Mouse (Mus musculus) thymus, postnatal 14 days (tissue): ENCODE results near the gene Nrp2.
A peak's percentile ranks its signal among the peaks of the same experiment; 100 is the strongest.

Source experiments
- DNase-seq: peaks from one replicate; pipeline ENCODE4 v3.0.0; 2021

Nrp2 gene

DNA sequence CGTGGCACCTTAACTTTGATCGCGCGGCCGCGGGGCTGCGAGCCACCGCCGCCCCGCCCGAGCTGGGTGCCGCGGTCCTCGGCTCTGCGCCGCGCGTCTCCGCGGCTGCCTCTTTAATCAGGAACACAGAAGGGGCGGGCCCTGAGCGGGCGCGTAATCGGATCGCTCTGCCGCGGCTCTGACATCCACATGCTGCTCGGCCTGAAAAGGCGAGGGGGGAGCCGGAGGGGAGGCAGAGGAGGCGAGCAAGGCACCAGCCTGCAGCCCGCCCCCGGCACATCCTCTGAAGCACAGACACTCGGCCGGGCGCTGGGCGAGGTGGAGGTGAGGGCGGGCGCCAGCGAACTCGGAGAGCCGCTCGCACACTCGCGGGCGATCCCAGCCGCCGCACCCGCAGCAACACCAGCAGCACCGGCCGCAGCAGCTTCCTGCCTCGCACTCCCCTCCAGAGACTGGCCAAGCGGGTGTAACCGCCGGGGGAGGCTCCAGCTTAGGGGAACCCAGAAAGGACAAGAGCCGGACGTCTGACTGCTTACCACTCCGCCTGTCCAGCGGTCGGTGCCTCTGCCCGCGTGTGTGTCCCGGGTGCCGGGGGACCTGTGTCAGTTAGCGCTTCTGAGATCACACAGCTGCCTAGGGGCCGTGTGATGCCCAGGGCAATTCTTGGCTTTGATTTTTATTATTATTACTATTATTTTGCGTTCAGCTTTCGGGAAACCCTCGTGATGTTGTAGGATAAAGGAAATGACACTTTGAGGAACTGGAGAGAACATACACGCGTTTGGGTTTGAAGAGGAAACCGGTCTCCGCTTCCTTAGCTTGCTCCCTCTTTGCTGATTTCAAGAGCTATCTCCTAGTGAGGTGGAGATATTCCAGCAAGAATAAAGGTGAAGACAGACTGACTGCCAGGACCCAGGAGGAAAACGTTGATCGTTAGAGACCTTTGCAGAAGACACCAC, at the start of gene Nrp2:
Gene Nrp2, plus strand, starts transcription at position 128 of the 959 bp plus-strand sequence.
- peak; percentile 59 for DNase-seq

DNA sequence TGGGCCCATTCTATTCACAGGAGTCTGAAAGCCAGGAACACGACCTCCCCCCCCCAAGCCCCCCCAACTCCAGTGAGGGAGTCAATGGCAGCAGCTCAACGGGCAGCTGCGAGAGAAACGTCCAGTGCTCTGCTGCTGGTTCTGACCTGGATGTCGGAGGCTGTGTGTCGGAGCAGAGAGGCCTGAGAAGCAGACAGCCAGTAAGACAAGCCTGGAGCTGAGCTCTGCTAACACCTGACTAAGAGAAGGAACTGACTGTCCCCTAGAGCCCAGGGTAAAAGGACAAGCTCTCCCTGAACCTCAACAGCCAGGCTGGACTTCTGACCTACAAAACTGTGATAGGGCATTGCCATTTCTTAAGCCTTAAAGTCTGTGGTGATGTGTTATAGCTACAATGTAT, 48.6 kb upstream of the Nrp2 start:
- no peak for DNase-seq

DNA sequence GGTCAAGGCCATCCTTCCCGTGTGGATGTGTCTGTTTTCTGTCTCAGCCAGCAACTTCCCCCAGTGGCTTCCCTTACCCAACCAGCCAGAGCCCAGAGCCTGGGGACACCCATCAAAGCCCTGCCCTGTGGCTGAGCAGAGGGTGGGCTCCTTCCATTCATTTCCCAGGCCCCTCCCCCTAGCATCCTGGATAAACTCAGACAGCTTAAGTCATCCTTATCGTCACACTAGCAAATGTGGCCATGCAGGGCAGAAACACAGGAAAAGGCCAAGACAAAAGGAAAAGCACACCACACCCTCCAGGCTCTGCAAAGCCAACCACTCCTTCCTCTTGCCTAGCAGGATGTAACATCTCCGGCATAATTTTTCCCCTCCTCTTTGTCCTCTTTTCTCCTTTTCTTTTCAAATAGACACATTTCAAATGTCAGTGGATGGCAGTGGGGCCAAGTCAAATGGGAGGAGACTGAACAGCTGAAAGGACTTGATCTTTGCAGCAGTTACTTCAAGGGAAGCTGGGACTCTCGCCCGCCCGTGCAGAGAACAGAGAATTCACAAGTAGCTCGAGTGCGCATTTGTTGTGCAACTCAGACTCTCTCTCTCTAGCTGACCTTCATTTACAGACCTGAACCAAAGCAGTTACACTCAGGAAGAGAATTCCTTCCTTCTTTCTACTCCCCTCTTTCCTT, 38.0 kb upstream of the Nrp2 start:
- DNase-seq: no peak

DNA sequence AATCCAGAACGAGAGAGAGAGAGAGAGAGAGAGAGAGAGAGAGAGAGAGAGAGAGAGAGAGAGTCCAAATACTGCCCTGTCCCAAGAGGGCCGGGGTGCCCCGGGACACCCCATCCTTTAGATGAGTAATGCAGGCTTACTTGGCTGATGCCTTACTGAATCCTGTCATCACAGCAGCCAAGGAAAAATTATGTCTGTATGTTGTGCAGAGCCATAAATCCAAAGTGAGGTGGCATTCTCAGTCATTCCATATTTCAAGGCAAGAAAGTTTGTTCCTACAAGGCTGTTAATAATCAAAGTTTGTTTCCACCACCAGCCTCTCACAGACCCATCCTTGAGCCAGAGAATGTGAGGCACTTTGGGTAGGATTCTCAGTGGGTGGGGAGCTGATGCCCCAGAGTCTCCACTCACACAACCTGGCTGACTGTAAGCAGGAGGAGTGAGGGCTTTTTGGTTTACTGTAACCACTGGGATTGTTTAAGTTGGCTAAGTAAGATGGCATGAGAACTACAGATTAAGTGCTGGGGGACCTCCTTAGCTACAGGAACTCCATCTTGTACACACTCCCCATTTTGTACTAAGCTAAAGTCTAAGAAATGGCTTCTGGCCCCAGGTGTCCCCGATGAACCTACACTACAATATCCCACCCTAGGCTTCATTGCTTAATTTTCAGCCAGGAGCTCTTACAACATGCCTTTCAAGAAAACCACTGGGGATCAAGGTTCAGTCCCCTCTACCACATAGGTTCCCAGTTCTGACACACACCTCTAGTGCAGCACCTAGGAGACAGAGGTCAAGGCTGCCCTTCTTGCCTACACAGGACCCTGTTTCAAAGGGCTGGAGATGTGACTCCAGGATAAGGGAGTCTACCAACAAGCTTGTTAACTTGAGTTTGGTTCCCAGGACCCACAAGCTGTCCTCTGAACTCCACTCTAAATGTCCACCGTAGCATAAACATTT, 37.0 kb upstream of the Nrp2 start:
- no peak for DNase-seq

DNA sequence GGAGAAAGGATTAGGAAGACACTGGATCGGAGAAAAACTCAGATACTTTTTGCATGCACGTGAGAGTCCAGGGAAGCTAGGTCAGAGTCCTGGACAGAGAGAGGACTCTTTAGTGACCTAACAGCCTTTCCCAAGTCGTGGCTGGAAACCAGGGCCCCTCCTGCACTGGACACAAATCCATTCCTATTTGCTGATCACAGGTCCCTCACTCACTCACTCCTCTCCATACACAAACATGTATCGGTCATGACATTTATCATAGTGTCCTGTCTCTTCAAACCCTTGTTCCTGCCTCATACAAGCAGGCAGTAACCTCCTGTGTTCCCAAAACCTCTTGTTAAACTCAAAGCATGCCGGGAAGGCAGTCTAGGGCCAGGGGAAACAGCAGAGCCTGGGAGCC, 36.3 kb upstream of the Nrp2 start:
- no peak for DNase-seq

DNA sequence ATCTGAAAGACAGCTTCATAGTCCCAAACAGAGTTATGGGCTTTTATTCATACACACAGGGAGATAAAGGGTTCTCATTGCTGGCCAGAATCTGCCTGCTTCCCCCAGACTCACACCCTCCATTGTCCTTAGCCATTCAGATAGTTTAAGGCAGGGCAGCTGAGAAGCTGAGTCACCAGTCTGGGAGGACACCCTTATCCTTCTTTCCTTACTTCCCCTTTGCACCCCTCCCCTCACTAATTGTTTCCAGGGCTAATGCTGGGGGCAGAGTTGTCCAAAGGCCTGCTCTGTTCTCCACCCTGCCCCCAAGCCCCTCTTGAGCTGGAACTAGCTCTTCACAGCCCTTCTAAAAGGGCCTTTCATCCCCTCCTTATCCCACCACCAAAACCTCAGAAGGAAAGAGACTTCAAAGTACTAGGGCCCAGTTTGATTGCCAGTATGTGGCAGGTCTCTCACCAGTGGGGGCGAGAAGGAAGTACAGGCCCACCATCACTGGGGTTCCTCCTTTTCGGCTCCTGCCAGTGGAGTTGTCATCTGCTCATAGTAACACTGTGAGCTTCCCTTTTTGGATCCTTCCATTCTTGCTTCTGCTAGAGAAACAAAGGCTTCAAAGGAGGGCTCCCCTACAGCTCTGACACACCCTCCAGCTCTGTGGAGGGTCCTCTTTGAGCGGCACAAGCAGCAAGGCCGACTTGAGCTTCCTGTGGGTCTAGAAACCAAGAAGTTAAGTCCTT, 24.3 kb upstream of the Nrp2 start:
- DNase-seq: no peak

DNA sequence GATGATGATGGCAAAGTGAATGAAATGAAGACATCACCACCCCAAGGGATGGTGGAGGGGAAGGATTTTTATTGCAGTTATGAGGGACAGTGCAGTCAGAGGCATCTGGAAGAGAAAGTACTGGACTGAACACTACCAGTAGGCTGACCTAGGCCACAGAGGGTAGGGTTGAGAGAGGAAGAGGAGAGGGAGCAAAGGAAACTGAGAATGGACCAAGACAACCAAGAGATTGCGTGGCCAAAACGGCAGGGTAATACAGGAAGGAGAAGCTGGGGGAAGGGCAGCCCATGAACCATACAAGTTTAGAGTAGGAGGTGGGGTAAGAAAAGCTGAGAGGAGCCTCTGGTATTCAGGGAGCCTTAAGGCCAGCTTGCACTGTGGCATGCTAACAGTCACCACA, 23.6 kb upstream of the Nrp2 start:
- DNase-seq: no peak

DNA sequence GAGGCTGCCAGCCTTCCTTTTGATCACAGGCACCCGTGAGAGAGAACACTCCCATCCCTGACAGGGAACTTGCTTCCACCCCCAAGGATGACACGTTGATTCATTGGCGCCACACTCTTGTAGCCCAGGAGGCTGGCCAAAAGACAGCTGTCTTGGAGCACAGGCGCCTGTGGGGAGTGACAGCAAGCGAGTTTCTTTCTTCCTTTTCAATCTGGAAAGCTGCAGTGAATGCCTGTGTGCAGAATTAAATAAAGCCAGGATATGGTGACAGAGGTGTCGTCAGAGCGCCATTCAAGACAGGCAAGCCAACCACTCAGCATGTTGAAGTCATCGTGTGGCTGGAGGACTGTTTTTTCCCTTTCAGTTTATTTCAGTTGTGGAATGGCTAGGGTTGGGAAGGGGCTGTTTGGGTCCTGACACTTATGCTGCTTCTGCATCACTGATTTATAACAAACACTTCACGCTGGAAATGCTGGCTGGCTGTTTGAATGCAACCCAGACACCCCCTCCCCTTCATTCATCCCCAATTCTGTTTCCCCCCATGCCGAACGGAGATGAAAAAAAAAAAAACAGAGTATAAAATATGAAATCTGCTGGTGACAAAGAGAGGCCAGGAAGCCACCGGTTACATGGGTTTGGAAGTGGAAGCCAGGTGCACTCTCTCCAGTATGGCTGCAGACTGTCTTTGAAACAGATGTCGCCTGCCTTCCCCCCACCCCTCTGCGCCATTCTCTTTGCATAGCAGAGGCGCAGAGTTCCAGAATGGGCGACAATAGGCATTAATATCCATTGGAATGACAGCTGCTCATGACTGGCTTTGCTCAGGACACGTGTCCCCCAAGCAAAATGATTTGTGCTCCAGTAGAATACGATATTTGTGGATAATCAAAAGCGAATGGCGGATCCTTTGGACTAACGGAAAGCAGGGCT, 20.4 kb upstream of the Nrp2 start:
- DNase-seq: no peak

DNA sequence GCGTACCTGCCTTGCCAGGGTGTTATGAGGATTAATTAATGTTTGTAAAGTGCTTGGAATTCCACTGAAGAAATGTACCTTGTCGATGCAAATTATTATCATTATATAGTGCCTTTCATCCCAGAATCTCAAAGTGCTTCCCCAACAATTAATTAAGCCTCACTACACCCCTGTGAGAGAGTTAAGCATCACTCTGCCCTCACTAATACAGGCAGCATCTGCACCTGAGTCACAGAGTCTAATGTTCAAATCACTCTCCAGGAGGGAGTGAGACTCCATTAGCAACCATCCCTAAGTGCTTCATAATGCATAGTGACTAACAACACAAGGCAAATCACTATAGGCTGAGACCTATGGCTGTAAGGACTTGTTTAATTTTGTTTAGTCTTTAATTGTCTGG, 19.6 kb upstream of the Nrp2 start:
- no peak for DNase-seq

DNA sequence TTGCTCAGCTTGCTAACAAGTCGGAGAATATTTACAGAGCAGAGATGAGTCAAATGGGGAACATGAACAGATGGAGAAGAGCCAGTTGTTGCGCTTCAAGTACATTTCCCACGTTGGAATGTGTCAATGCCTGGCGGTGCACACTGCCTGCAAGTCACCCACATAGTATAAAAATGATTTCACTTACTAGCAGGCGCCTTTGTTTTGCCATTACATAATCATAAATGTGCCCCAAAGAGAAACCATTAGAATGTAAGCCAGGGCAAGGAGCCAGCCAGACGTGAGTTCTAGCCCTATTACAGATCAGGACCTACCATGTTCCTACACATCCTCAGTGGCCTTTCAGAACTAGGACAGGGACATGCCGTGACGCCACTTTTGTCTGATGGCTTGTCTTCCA, 15.6 kb upstream of the Nrp2 start:
- no peak for DNase-seq

DNA sequence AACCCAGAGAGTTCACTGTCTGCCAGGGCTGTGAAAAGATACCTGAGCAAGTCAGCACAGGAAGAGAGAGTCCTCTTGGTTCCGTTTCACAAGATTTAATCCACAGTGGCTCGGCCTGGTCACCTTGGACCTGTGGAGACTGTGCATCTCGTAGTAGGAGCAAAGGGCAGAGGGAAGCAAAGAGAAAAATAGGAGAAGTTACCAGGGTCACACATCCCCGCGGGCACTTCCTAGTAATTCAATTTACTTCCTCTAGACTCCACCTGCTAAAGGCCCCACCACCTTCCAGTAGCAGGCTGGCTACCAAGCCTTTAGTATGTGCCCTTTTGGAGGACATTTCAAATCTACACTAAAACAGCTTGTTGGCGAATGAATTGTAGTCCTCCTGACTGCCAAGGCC, 11.9 kb upstream of the Nrp2 start:
- no peak for DNase-seq

DNA sequence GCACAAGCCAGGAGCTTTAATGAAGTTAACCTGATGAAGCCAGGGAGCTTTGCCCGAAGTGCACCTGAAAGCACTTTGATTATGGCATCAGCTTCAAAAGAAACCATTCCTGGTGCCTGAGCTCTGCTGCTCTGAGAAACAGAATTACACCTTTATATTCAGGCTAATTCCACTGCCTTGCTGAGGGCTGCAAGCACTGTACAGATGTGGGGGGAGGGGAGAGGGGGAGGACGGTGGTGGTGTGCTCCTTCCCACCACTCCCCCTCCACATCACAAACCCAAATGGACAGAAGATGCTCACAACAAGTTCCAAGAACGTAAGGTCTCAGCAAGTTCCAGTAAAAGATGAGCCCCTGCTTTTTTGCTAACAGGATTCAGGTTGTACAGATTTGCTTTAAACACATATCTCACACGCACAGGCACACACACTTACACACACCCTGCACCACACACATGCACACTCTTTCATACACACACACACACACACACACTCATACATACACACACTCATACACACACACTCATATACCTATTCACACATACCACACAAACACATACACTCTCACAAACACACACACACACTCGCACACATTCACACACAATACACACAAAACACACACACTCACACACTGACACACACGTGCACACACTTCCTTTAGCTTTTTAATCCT, 6.6 kb upstream of the Nrp2 start:
- no peak for DNase-seq

DNA sequence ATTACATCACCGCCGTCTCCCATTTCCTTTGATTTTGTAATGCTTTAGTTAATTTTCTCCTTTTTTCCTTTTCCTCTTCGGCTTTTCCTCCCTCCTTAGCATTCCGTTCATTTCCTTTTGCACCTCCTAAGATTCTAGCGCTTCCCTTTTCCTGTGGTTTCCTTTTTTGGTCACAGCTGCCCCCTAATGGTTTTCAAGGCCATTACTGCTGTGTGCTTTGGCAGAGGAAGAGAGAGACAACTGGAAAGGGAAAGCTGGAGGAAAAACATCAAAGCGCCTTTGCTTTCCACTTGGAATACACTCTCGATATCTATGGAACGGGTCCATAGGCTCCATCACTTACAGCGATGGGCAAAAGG, 6.1 kb upstream of the Nrp2 start:
- no peak for DNase-seq

DNA sequence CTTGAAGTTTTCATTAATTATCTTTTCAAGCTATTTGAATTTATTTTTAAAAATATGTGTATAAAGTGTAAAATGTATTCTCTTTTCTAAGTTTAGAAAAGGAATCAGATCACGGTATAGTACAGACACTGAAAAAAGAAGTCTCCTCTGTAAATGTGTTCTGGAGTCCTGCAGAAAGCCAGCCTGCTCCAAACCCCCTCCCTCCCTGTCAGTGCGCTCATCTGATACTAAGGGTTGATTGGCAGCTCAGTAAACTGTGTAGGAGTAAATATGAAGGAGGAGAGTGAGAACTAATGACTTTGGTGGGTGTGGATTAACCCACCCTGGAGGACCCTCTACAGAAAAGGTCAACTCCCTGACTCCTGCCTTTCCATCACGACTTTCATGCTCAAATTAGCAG, 5.7 kb upstream of the Nrp2 start:
- no peak for DNase-seq

DNA sequence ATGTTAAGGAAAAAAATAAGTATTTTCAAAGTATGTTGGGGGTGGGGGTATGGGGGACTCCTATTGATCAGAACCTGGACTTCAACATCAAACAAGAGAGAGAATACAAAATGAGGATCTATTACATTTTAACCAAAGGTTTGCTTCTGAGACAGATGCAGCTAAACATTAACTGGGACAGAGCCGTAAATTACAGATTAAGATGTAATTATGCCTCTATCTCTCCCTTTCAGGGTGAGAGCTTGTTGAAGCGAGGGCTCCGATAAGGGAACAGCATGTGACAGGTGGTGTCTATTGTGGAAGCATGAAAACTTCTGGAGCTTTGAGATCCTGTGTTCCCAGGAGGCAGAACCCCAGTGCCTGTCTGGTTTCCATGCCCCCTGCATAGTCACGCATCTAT, 3.3 kb upstream of the Nrp2 start:
- no peak for DNase-seq

DNA sequence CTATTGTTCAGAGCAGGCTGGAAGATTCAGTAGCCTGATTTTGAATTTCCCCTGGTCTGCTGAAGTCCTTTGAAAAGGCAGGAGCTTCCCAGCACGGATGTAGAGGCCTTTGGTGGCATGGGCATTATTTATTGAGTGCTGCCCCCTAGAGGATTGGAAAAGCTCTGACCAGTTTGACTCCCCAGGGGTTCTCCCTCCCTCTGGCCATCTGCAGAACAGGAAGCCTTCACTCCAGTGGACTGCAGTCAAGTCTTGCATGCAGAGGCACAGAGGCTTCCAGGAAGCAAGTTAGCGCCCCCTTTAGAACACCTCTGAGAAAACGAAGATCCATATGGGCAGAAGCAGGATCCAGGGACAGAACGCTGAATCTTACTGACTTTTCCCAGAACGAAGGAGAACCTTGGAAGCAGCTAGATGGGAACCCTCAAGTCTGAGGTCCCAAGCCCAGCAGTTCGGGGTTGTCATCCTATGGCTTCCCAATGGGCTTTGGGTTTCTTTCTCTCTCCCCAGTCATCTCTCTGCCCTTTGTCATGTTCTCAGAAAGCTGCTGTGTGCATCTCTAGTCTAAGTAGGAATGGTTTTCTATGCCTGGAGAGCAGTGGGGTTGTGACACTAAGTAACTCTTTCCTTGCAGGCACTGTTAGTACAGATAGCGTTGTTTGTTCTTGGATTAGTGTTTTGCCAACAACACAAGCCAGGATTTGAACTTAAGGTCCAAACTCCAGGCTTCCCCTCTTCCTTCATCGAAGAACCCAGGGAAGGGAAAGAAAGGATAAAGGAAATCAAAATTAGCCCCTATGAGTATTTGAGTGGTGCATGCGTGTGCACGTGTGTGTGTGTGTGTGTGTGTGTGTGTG, 1.8 kb upstream of the Nrp2 start:
- DNase-seq: peak; percentile 37

DNA sequence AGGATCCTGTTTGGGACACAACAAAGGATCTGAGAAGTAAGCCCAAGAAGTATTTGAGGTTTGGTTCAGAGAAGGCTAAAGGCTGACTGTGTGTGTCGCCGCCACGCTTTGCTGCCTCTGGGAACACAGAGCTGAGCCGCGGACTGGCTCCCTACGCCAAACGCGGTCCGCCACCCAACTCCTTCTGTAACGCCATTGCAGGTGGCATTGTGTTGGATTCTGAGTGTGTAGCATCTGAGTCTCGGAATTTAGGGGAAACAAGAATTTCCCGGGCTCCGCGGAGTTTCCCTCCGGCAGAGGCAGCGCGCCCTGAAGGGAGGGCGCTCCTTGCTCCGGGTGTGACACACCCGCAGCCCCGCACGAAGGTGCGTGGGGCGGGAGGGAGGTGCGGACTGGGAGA, 342 bp upstream of the Nrp2 start:
- no peak for DNase-seq

DNA sequence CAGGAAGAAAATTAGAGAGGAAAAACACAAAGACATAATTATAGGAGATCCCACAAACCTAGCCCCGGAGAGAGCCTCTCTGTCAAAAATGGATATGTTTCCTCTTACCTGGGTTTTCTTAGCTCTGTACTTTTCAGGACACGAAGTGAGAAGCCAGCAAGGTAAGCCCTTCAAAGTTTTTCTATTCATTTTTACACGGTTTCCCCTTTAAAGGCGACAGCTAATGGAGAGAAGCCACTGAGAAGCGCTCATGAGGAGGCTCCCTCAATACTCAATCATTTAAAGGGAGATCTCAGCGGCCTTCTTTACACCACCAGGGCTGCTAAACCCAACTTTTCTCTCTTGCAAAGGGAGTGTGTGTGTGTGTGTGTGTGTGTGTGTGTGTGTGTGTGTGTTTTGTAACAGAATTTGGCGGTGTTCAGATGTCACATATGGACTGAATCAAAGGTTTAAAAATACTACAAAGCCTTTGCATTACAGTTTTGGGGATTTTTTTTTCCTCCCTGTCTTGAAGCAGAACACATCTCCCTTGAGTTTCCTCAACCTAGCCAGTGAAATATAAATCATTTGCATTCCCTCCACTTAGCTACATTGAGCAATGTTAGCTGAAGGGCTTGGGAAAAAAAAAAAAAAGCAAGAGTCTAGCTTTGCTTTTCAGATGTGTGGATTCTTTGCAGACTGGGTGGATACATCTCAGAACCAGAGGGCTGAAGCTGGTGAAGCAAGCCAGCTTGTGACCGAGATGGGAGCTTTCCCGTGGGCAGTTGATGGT, 1.2 kb downstream of the Nrp2 start:
- no peak for DNase-seq
